Mouse (Mus musculus): Measurements from ENCODE around the gene Slx4ip. TPM values are rescaled to one million over a fixed set of nuclear protein-coding genes. Genes with fewer than 3 reads are reported as not detected.

The Slx4ip gene
- polyA plus RNA-seq (2012; rRNA removed), result 0.35 and 0.56 TPM in 2 replicates

GRCm38 (mm10) chr2:136891068-136891950 is at the start of gene Slx4ip, which contains the start of the genes AL731706.1 and Mkks:
Gene Slx4ip, plus strand, starts transcription at chr2:136891218.
Gene AL731706.1, minus strand, starts transcription at chr2:136891389.
Gene Mkks, minus strand, starts transcription at chr2:136891389.

GRCm38 (mm10) chr2:136885579-136885978 is 5.4 kb upstream of the Slx4ip start, which contains the start of gene AL731706.2:
Gene AL731706.2, minus strand, starts transcription at chr2:136885679.

DNA sequence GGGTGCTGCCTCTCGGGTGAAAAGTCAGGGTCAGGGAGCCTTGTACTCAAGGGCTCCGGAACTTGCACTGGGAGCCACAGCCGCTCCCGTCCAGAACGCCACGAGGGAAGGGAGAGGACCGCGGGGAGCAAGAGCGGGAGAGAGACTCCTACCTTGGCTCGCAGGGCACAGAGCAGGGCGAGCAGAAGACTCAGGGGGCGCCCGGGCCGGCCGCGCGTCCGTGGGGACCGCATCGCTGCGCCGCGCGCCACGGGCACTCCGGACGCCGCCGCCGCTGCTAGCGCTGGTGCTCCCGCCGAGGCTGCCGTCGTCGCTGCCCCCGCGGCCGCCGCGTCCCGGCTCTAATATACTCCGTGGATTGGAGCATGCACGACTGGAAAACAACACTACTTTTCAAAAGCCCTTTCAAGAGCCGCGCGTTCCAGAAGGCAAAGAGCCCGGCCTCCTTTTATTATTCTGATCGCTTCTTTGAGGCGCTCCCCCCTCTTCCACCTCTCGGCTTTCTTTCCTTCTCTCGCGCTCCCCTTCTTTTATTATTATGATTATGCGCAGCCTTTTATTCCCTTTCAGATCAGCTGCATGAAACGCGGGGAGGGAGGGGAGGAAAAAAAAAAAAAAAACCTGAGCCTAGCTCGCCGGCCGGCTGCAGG is 225.1 kb downstream of the Slx4ip start, which contains the start of gene Jag1:
TSS of gene Jag1 (minus strand) at position 620 of the 650 bp plus-strand sequence.

Other genes with a start within 250 kb of the Slx4ip start
- 4.7 and 5.6 TPM in 2 replicates for gene Snap25, start 177.8 kb upstream of the Slx4ip start, polyA plus RNA-seq (2012; rRNA removed)
- gene AL731706.2, start 5.5 kb upstream of the Slx4ip start, polyA plus RNA-seq (2012; rRNA removed), result not detected in 2 replicates
- gene AL731706.1, start 171 bp downstream of the Slx4ip start, polyA plus RNA-seq (2012; rRNA removed), result 4.4 TPM in 1 of 2 replicates, not detected in the other
- 4.9 and 5.4 TPM in 2 replicates for gene Mkks, start 171 bp downstream of the Slx4ip start, polyA plus RNA-seq (2012; rRNA removed)
- 3.4 and 5.4 TPM in 2 replicates for gene Jag1, start 225.4 kb downstream of the Slx4ip start, polyA plus RNA-seq (2012; rRNA removed)

Measured in colon, adult 2 months (tissue).